Mouse (Mus musculus) limb, embryonic 14.5 days (tissue): ENCODE measurements around the gene Vps53. TPM values are rescaled to one million over a fixed set of nuclear protein-coding genes. Genes with fewer than 3 reads are reported as not detected.
A peak's percentile ranks its signal among the peaks of the same experiment; 100 is the strongest.

ENCODE experiments used
- ATAC-seq: fragments of 200-750 bp; cut with Nextera tagmentation; 2 replicates; pipeline ENCODE4 v1.8.0; 2017; ENCODE audit warnings: low read depth, moderate number of reproducible peaks, moderate TSS enrichment; ENCODE audit not compliant: low FRiP score
- DNase-seq: peaks from one replicate; pipeline ENCODE4 v3.0.0-alpha.2; 2015; ENCODE audit warnings: low spot score
- H3K27ac ChIP-seq: fragments of 300-500 bp; sonication (generic); replicated peaks from 2 replicates; pipeline ENCODE4 v1.5.1; 2014; ENCODE audit warnings: low read depth, mild to moderate bottlenecking, low read length, moderate library complexity, mixed read lengths
- H3K27me3 ChIP-seq: fragments of 300-500 bp; sonication (generic); 2 replicates; pipeline ENCODE4 v1.6.1; 2014; ENCODE audit warnings: low read length, mixed read lengths; ENCODE audit not compliant: control insufficient read depth, insufficient read depth
- H3K36me3 ChIP-seq: fragments of 300-500 bp; sonication (generic); 2 replicates; pipeline ENCODE4 v1.6.1; 2014; ENCODE audit warnings: mild to moderate bottlenecking, low read length, moderate library complexity, mixed read lengths; ENCODE audit not compliant: control insufficient read depth, insufficient read depth
- H3K4me1 ChIP-seq: fragments of 300-500 bp; sonication (generic); 2 replicates; pipeline ENCODE4 v1.6.1; 2014; ENCODE audit warnings: antibody characterized with exemption, low read length, mixed read lengths; ENCODE audit not compliant: control insufficient read depth, insufficient read depth
- H3K4me2 ChIP-seq: fragments of 300-500 bp; sonication (generic); replicated peaks from 2 replicates; pipeline ENCODE4 v1.6.1; 2014; ENCODE audit warnings: low read depth, mild to moderate bottlenecking, low read length, moderate library complexity; ENCODE audit not compliant: severe bottlenecking
- H3K4me3 ChIP-seq: fragments of 300-500 bp; sonication (generic); replicated peaks from 2 replicates; pipeline ENCODE4 v1.5.1; 2014; ENCODE audit warnings: low read length
- H3K9ac ChIP-seq: fragments of 300-500 bp; sonication (generic); 2 replicates; pipeline ENCODE4 v1.6.1; 2014; ENCODE audit warnings: mild to moderate bottlenecking, low read depth, low read length, moderate library complexity; ENCODE audit not compliant: severe bottlenecking
- H3K9me3 ChIP-seq: fragments of 300-500 bp; sonication (generic); 2 replicates; pipeline ENCODE4 v1.6.1; 2016; ENCODE audit warnings: low read length; ENCODE audit not compliant: control insufficient read depth
- POLR2A ChIP-seq: fragments of 200-500 bp; IDR thresholded peaks from 2 replicates; pipeline ENCODE4 v1.8.0; 2012; ENCODE audit warnings: inconsistent platforms, mild to moderate bottlenecking, moderate library complexity, borderline replicate concordance; ENCODE audit not compliant: insufficient read depth, insufficient read length; ENCODE audit errors: extremely low read depth
- WGBS: fragments of 180-500 bp; shearing (Covaris S2); extraction: QIAGEN DNeasy Blood & Tissue Kit; methylation state at CpG from one replicate; pipeline ENCODE4 v1.1.7; 2014; 5-methylcytosine and 5-hydroxymethylcytosine counted together
- polyA plus RNA-seq, 2 experiments: library from polyadenylated mRNA; depleted of rRNA in 1 of 2; stranded (reverse) in 1 of 2; unstranded in 1 of 2; fragments of >200 nt; fragmentation: Nextera tagmentation in 1 of 2; extraction: Ambion mirVana in 1 of 2; gene quantifications; 2 replicates each; pipeline versions ENCODE4 v1.2.1 to v1.2.3; 2012 to 2014

The Vps53 gene
- polyA plus RNA-seq, 2 experiments: 29.6 to 37.3 TPM

- DNase-seq (peak; percentile 81), ATAC-seq (peak; percentile 78; the same call in 1 of the 2 replicates)
- no peak for TF ChIP-seq POLR2A
- WGBS: 12% methylated on average over 36 of the region's 36 CpGs
- Histone ChIP-seq H3K9me3 (no peaks in the 10 kb centered on the region), H3K4me3 (peak within 1 kb of the TSS; percentile 53), H3K4me2 (peak within 1 kb of the TSS; percentile 88), H3K27me3 (no peaks in the 10 kb centered on the region), H3K4me1 (0 out of 2 replicates have a peak, but pooled peaks cover 3% of the 10 kb centered on the region), H3K36me3 (no peaks in the 10 kb centered on the region), H3K27ac (no peak within 1 kb of the TSS), H3K9ac (peak within 1 kb of the TSS; percentile 56)
Measured at GRCm38 (mm10) chr11:75999440-76000155, 179.8 kb downstream of the Vps53 start, which contains the start of gene 1700016K19Rik. TSS of gene 1700016K19Rik (plus strand) at chr11:75999912.

Other genes starting within 250 kb of the Vps53 start
- gene Rph3al, start 241.2 kb downstream of the Vps53 start, polyA plus RNA-seq (2012; rRNA removed): 2.4 and 2.6 TPM in 2 replicates
- gene Rph3al, start 241.2 kb downstream of the Vps53 start, polyA plus RNA-seq (2014; fragmentation: Nextera tagmentation; extraction: Ambion mirVana): 2.2 and 2.6 TPM in 2 replicates
- gene 1700016K19Rik, start 179.7 kb downstream of the Vps53 start, polyA plus RNA-seq (2012; rRNA removed): 0.58 and 0.87 TPM in 2 replicates
- 0.44 and 0.76 TPM in 2 replicates for gene 1700016K19Rik, start 179.7 kb downstream of the Vps53 start, polyA plus RNA-seq (2014; fragmentation: Nextera tagmentation; extraction: Ambion mirVana)
- 28.9 and 29.1 TPM in 2 replicates for gene Rflnb, start 151.9 kb downstream of the Vps53 start, polyA plus RNA-seq (2012; rRNA removed)
- 52.2 and 55.7 TPM in 2 replicates for gene Rflnb, start 151.9 kb downstream of the Vps53 start, polyA plus RNA-seq (2014; fragmentation: Nextera tagmentation; extraction: Ambion mirVana)
- gene Fam57a, start within 50 bp of the Vps53 start, polyA plus RNA-seq (2012; rRNA removed): 39.0 and 40.1 TPM in 2 replicates
- gene Fam57a, start within 50 bp of the Vps53 start, polyA plus RNA-seq (2014; fragmentation: Nextera tagmentation; extraction: Ambion mirVana): 48.3 and 60.8 TPM in 2 replicates
- 0.41 and 0.93 TPM in 2 replicates for gene Dbil5, start 38.0 kb upstream of the Vps53 start, polyA plus RNA-seq (2012; rRNA removed)
- gene Dbil5, start 38.0 kb upstream of the Vps53 start, polyA plus RNA-seq (2014; fragmentation: Nextera tagmentation; extraction: Ambion mirVana): 0.64 and 1.4 TPM in 2 replicates
- gene Gemin4, start 38.0 kb upstream of the Vps53 start, polyA plus RNA-seq (2012; rRNA removed): 14.8 and 17.1 TPM in 2 replicates
- 32.0 and 32.6 TPM in 2 replicates for gene Gemin4, start 38.0 kb upstream of the Vps53 start, polyA plus RNA-seq (2014; fragmentation: Nextera tagmentation; extraction: Ambion mirVana)
- gene Mrm3, start 64.1 kb upstream of the Vps53 start, polyA plus RNA-seq (2012; rRNA removed): 11.9 and 15.2 TPM in 2 replicates
- gene Mrm3, start 64.1 kb upstream of the Vps53 start, polyA plus RNA-seq (2014; fragmentation: Nextera tagmentation; extraction: Ambion mirVana): 20.8 and 20.9 TPM in 2 replicates
- 36.4 and 56.2 TPM in 2 replicates for gene Glod4, start 64.1 kb upstream of the Vps53 start, polyA plus RNA-seq (2012; rRNA removed)
- 140 and 141 TPM in 2 replicates for gene Glod4, start 64.1 kb upstream of the Vps53 start, polyA plus RNA-seq (2014; fragmentation: Nextera tagmentation; extraction: Ambion mirVana)
- 69.9 and 74.4 TPM in 2 replicates for gene Nxn, start 219.5 kb upstream of the Vps53 start, polyA plus RNA-seq (2012; rRNA removed)
- gene Nxn, start 219.5 kb upstream of the Vps53 start, polyA plus RNA-seq (2014; fragmentation: Nextera tagmentation; extraction: Ambion mirVana): 78.1 TPM in 2 replicates
- gene Timm22, start 227.3 kb upstream of the Vps53 start, polyA plus RNA-seq (2012; rRNA removed): 34.8 and 38.5 TPM in 2 replicates
- 125 and 128 TPM in 2 replicates for gene Timm22, start 227.3 kb upstream of the Vps53 start, polyA plus RNA-seq (2014; fragmentation: Nextera tagmentation; extraction: Ambion mirVana)